Mouse (Mus musculus) ES-Bruce4 (cell line): Measurements from ENCODE around the gene Morn1. TPM values are rescaled to one million over a fixed set of nuclear protein-coding genes. Genes with fewer than 3 reads are reported as not detected.

Source experiments
- H3K27ac ChIP-seq: 2 replicates; pipeline ENCODE4 v1.5.1; 2012; ENCODE audit warnings: low read length, inconsistent platforms; ENCODE audit not compliant: insufficient read depth
- H3K27me3 ChIP-seq: 2 replicates; pipeline ENCODE4 v1.6.1; 2012; ENCODE audit warnings: mild to moderate bottlenecking, low read length, inconsistent platforms; ENCODE audit not compliant: control insufficient read depth, poor library complexity, insufficient read depth, severe bottlenecking
- H3K36me3 ChIP-seq: 2 replicates; pipeline ENCODE4 v1.6.1; 2012; ENCODE audit warnings: inconsistent platforms, mild to moderate bottlenecking, low read length, moderate library complexity; ENCODE audit not compliant: control insufficient read depth, poor library complexity, insufficient read depth, severe bottlenecking
- H3K4me1 ChIP-seq: one replicate; pipeline ENCODE4 v1.8.1; 2011; ENCODE audit warnings: low read length; ENCODE audit not compliant: control insufficient read depth, insufficient read depth
- H3K4me3 ChIP-seq: 2 replicates; pipeline ENCODE4 v1.5.1; 2011; ENCODE audit warnings: low read depth, mild to moderate bottlenecking, low read length
- H3K9ac ChIP-seq: 2 replicates; pipeline ENCODE4 v1.6.1; 2012; ENCODE audit warnings: low read depth, mild to moderate bottlenecking, inconsistent platforms; ENCODE audit not compliant: poor library complexity, severe bottlenecking
- H3K9me3 ChIP-seq: replicated peaks from 2 replicates; pipeline ENCODE4 v1.6.1; 2012; ENCODE audit warnings: mild to moderate bottlenecking, low read length, inconsistent platforms; ENCODE audit not compliant: control insufficient read depth, poor library complexity, insufficient read depth, severe bottlenecking
- CTCF ChIP-seq: IDR thresholded peaks from one replicate; pipeline ENCODE4 v1.8.1; 2011; ENCODE audit warnings: low read depth, low read length
- EP300 ChIP-seq: IDR thresholded peaks from 2 replicates; pipeline ENCODE4 v1.6.1; 2011; ENCODE audit warnings: low read depth, low read length; ENCODE audit not compliant: insufficient read depth
- POLR2A ChIP-seq: IDR thresholded peaks from one replicate; pipeline ENCODE4 v1.8.1; 2011; ENCODE audit warnings: low read length; ENCODE audit not compliant: insufficient read depth
- polyA plus RNA-seq: library from polyadenylated mRNA; stranded (reverse); fragments of >200 nt; gene quantifications from 2 replicates; pipeline ENCODE4 v1.2.4, GENCODE M21; 2011; ENCODE audit warnings: low read depth; ENCODE audit not compliant: missing spikeins, insufficient read depth, insufficient read length

Morn1 gene
- 11.6 and 13.0 TPM in 2 replicates for polyA plus RNA-seq

- TF ChIP-seq POLR2A: no peak
- no peak for TF ChIP-seq EP300
- no peak for TF ChIP-seq CTCF
Measured at GRCm38 (mm10) chr4:155086108-155087024, at the start of gene Morn1, which contains the start of gene Rer1. Morn1 (plus strand) TSS chr4:155086577. Rer1 (minus strand) TSS chr4:155086382.

DNA sequence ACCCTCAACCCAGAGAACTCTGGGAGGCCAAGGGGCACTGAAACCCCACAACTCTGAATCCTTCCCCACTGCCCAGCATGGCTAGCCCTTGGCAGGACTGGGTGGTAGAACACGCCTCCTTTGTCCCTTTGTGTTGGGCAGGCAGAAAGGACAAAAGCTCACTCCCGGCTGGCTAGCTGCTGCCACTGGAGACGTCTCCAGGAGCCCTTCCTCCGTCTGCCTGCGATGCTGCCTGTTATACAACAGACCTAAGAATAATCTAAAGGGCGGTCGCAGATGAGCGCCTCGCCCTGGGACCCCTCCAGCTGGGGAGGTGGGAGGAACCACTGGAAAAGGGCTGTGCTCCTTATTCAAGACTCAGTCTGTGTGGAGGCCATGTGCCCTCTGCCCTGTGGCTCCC lies 46.2 kb upstream of the Morn1 start:
- Histone ChIP-seq H3K9me3 (no peaks in the 10 kb centered on the region), H3K9ac (no peak overlapping the region), H3K36me3 (no peaks in the 10 kb centered on the region), H3K4me3 (no peak overlapping the region), H3K27ac (no peak overlapping the region), H3K4me1 (no peaks in the 10 kb centered on the region), H3K27me3 (peaks cover 3% of the 10 kb centered on the region; the same call in 1 of the 2 replicates)
- TF ChIP-seq POLR2A (no peak), CTCF (no peak)

More at GRCm38 (mm10) chr4:155086108-155087024, at the start of gene Morn1, which contains the start of gene Rer1:
- Histone ChIP-seq H3K9me3 (no peaks in the 10 kb centered on the region), H3K9ac (peak within 1 kb of the TSS; percentile 81), H3K27me3 (no peaks in the 10 kb centered on the region), H3K4me3 (peak within 1 kb of the TSS; percentile 96), H3K27ac (no peak within 1 kb of the TSS), H3K4me1 (no peaks in the 10 kb centered on the region), H3K36me3 (peaks cover 9% of the 10 kb centered on the region)

- no peaks in the 10 kb centered on the region for H3K4me1 ChIP-seq
- H3K9me3 ChIP-seq: no peaks in the 10 kb centered on the region
- no peak overlapping the region for H3K27ac ChIP-seq
- peaks cover 3% of the 10 kb centered on the region; the same call in 1 of the 2 replicates for H3K27me3 ChIP-seq
- no peaks in the 10 kb centered on the region for H3K36me3 ChIP-seq
- H3K4me3 ChIP-seq: no peak overlapping the region
- no peak for TF ChIP-seq CTCF
- no peak for TF ChIP-seq EP300
- no peak for TF ChIP-seq POLR2A
- H3K9ac ChIP-seq: no peak overlapping the region
Measured at GRCm38 (mm10) chr4:155040696-155041095, 45.7 kb upstream of the Morn1 start.

DNA sequence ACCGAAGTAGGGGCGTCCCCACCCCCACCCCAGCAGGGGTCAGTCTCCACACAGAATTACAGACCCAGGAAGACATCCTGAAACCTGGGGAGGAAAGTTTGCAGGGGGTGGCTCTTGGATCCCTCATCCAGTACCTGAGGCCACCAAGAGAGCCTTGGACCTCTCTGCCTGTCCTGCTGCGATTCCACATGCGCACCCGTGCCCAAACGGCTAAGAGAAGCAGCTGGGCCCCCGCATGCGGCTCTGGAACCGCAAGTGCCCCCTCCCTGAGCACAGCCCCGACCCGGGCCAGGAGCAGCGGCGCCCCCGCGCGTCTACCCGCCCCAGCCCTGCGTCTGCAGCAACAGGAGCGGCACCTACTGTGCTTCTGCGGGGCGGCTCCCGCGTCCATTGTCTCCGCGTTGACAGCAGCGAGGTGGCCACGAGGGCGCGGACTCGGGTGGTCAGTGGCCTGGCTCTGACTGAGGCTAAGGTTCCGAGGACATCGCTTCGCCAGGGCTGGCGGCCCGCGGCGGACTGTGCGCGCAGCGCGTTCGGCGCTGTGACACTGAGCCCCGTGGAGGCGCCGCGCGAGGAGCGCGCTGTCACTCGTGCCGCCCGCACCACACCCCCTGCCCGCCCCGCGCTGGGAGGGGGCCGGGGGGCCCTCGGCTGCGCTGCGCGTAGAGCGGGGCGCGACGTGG lies 43.6 kb upstream of the Morn1 start:
- Histone ChIP-seq H3K27me3 (peaks cover 3% of the 10 kb centered on the region; the same call in 1 of the 2 replicates), H3K9me3 (no peaks in the 10 kb centered on the region), H3K4me3 (peak overlapping the region; percentile 54), H3K27ac (no peak overlapping the region), H3K36me3 (no peaks in the 10 kb centered on the region), H3K9ac (no peak overlapping the region), H3K4me1 (no peaks in the 10 kb centered on the region)
- TF ChIP-seq EP300 (no peak), POLR2A (no peak), CTCF (no peak)

GRCm38 (mm10) chr4:155043289-155043625 lies 43.1 kb upstream of the Morn1 start:
- no peak overlapping the region for H3K27ac ChIP-seq
- no peaks in the 10 kb centered on the region for H3K36me3 ChIP-seq
- no peaks in the 10 kb centered on the region for H3K4me1 ChIP-seq
- H3K4me3 ChIP-seq: peak overlapping the region; percentile 54; the same call in 1 of the 2 replicates
- H3K9ac ChIP-seq: no peak overlapping the region
- no peaks in the 10 kb centered on the region for H3K9me3 ChIP-seq
- TF ChIP-seq POLR2A (no peak), CTCF (no peak), EP300 (no peak)
- H3K27me3 ChIP-seq: peaks cover 3% of the 10 kb centered on the region; the same call in 1 of the 2 replicates
